ENCODE assay signal across 8 mouse cellular contexts in genomic region chr13:6647992-6648668, GRCm38 (mm10). TPM values are rescaled to one million over a fixed set of nuclear protein-coding genes. Genes with fewer than 3 reads are reported as not detected.
DNase-seq lines count a peak whose midpoint lies in the region; ATAC-seq and TF ChIP-seq lines count a peak whose summit lies in the region.

No protein-coding gene starts in this region.

- peak overlapping the region; percentile 86 for H3K4me3 ChIP-seq in bone marrow, adult 2 months (replicated peaks; ENCODE audit: control insufficient read depth, low read depth, low read length)
- H3K4me3 ChIP-seq in embryonic facial prominence, embryonic 11.5 days (ENCODE audit: low read depth, low read length): peak overlapping the region; percentile 50
- peak overlapping the region; percentile 43 for H3K4me3 ChIP-seq in limb, embryonic 11.5 days (ENCODE audit: low read depth, low read length)
- peak overlapping the region; percentile 82 for H3K4me3 ChIP-seq in neural tube, embryonic 15.5 days (replicated peaks)

- H3K27me3 ChIP-seq in embryonic facial prominence, embryonic 11.5 days (ENCODE audit: control insufficient read depth, insufficient read depth, low read length): no peaks in the 10 kb centered on the region
- 0 out of 2 replicates have a peak, but pooled peaks cover 2% of the 10 kb centered on the region for H3K27me3 ChIP-seq in limb, embryonic 11.5 days (ENCODE audit: control insufficient read depth, insufficient read depth, low read length)
- no peaks in the 10 kb centered on the region for H3K27me3 ChIP-seq in neural tube, embryonic 15.5 days (replicated peaks)

- no peak for TF ChIP-seq CTCF in bone marrow, adult 2 months (IDR thresholded peaks at IDR 0.05; ENCODE audit: control insufficient read depth, insufficient read depth, low read length)

- H3K9me3 ChIP-seq in embryonic facial prominence, embryonic 11.5 days (replicated peaks; ENCODE audit: control insufficient read depth, low read length): no peaks in the 10 kb centered on the region
- no peaks in the 10 kb centered on the region for H3K9me3 ChIP-seq in limb, embryonic 11.5 days (ENCODE audit: control insufficient read depth, low read length)
- no peaks in the 10 kb centered on the region for H3K9me3 ChIP-seq in neural tube, embryonic 15.5 days (replicated peaks)

- under 1% methylated on average over 28 of the region's 28 CpGs for WGBS in bone marrow, adult 2 months
- WGBS in embryonic facial prominence, embryonic 11.5 days: under 1% methylated on average over 28 of the region's 28 CpGs
- WGBS in limb, embryonic 11.5 days: under 1% methylated on average over 28 of the region's 28 CpGs
- under 1% methylated on average over 28 of the region's 28 CpGs for WGBS in neural tube, embryonic 15.5 days

- no peaks in the 10 kb centered on the region for H3K4me1 ChIP-seq in bone marrow, adult 2 months (ENCODE audit: control insufficient read depth, insufficient read depth, low read length)
- peaks cover 3% of the 10 kb centered on the region; the same call in 1 of the 2 replicates for H3K4me1 ChIP-seq in embryonic facial prominence, embryonic 11.5 days (ENCODE audit: control insufficient read depth, insufficient read depth, low read length)
- no peaks in the 10 kb centered on the region for H3K4me1 ChIP-seq in limb, embryonic 11.5 days (ENCODE audit: control insufficient read depth, insufficient read depth, low read length)
- H3K4me1 ChIP-seq in neural tube, embryonic 15.5 days: peaks cover 22% of the 10 kb centered on the region

- H3K4me2 ChIP-seq in embryonic facial prominence, embryonic 11.5 days (ENCODE audit: low read depth, low read length): peak overlapping the region; percentile 97
- H3K4me2 ChIP-seq in limb, embryonic 11.5 days (ENCODE audit: low read depth, severe bottlenecking): peak overlapping the region; percentile 99
- peak overlapping the region; percentile 99 for H3K4me2 ChIP-seq in neural tube, embryonic 15.5 days

- no peaks in the 10 kb centered on the region for H3K36me3 ChIP-seq in embryonic facial prominence, embryonic 11.5 days (replicated peaks; ENCODE audit: control insufficient read depth, insufficient read depth, low read depth, low read length)
- no peaks in the 10 kb centered on the region for H3K36me3 ChIP-seq in limb, embryonic 11.5 days (ENCODE audit: control insufficient read depth, insufficient read depth, low read length)
- H3K36me3 ChIP-seq in neural tube, embryonic 15.5 days: no peaks in the 10 kb centered on the region

- DNase-seq in layer of hippocampus, postnatal 36 days: peak; percentile 32 to 34
- no peak for DNase-seq in layer of hippocampus, adult 9-10 months (ENCODE audit: low spot score)
- DNase-seq in embryonic facial prominence, embryonic 11.5 days (ENCODE audit: low spot score): no peak
- DNase-seq in limb, embryonic 11.5 days (ENCODE audit: low spot score): no peak

- peak; percentile 36 for ATAC-seq in embryonic facial prominence, embryonic 11.5 days (replicated peaks; ENCODE audit: insufficient number of reproducible peaks, low FRiP score, low TSS enrichment, low read depth)
- no peak for ATAC-seq in limb, embryonic 11.5 days (ENCODE audit: insufficient number of reproducible peaks, low FRiP score, low TSS enrichment, low read depth)
- ATAC-seq in neural tube, embryonic 15.5 days (ENCODE audit: low FRiP score): peak; percentile 58
- no peak for ATAC-seq in megakaryocyte progenitor cell, adult 5-6 weeks (replicated peaks; ENCODE audit: poor library complexity)
- no peak for ATAC-seq in megakaryocyte-erythroid progenitor cell, adult 5-6 weeks (replicated peaks; ENCODE audit: low FRiP score, low TSS enrichment, poor library complexity, severe bottlenecking)

- H3K27ac ChIP-seq in bone marrow, adult 2 months (ENCODE audit: control insufficient read depth, insufficient read depth, low read depth, low read length, poor library complexity): peak overlapping the region; percentile 30
- H3K27ac ChIP-seq in embryonic facial prominence, embryonic 11.5 days (replicated peaks; ENCODE audit: low read depth, low read length): no peak overlapping the region
- H3K27ac ChIP-seq in limb, embryonic 11.5 days (replicated peaks; ENCODE audit: low read depth, low read length): no peak overlapping the region
- peak overlapping the region; percentile 83 for H3K27ac ChIP-seq in neural tube, embryonic 15.5 days (replicated peaks)

- no peak for TF ChIP-seq POLR2A in bone marrow, adult 2 months (IDR thresholded peaks at IDR 0.05; ENCODE audit: borderline replicate concordance, control insufficient read depth, low read depth, low read length)

- peak overlapping the region; percentile 49 for H3K9ac ChIP-seq in embryonic facial prominence, embryonic 11.5 days (replicated peaks; ENCODE audit: low read length)
- H3K9ac ChIP-seq in limb, embryonic 11.5 days (ENCODE audit: low read length): no peak overlapping the region
- peak overlapping the region; percentile 89 for H3K9ac ChIP-seq in neural tube, embryonic 15.5 days (replicated peaks)

RNA-seq across cellular contexts. Expression of gene Pfkp, which starts 0.4 kb away (rescaled TPM):
- total RNA-seq in layer of hippocampus, postnatal 36 days (2021): 100 to 1,000 TPM; 199 to 210 TPM
- 13.6 and 20.9 TPM in 2 replicates for polyA plus RNA-seq in bone marrow, adult 2 months (2011; ENCODE audit: insufficient read depth, insufficient read length, low replicate concordance, missing spikeins)
- 16.5 and 16.7 TPM in 2 replicates for polyA plus RNA-seq in embryonic facial prominence, embryonic 11.5 days (2014; fragmentation: Nextera tagmentation; extraction: Ambion mirVana)
- polyA plus RNA-seq in limb, embryonic 11.5 days (2014; fragmentation: Nextera tagmentation; extraction: Ambion mirVana): 7.0 and 8.2 TPM in 2 replicates
- 441 and 554 TPM in 2 replicates for polyA plus RNA-seq in neural tube, embryonic 15.5 days (2015; fragmentation: Nextera tagmentation; extraction: Ambion mirVana)
- total RNA-seq in megakaryocyte progenitor cell, adult 5-6 weeks (2015): 45.2 and 49.0 TPM in 2 replicates
- 98.1 and 99.4 TPM in 2 replicates for total RNA-seq in megakaryocyte progenitor cell, adult 5-6 weeks (2017)
- 5.7 and 6.2 TPM in 2 replicates for total RNA-seq in megakaryocyte-erythroid progenitor cell, adult 5-6 weeks (2014; fragmentation: Nextera tagmentation)
- 16.6 and 31.5 TPM in 2 replicates for total RNA-seq in megakaryocyte-erythroid progenitor cell, adult 5-6 weeks (2017)

Comparison
In these comparisons a context has a peak if more than half of its experiments do, and no peak if none do; other contexts are left out.
1. DNase-seq: peak in layer of hippocampus, postnatal 36 days (2 of 2); none in layer of hippocampus, adult 9-10 months (single experiment), embryonic facial prominence, embryonic 11.5 days (single experiment) and limb, embryonic 11.5 days (single experiment).
2. H3K27ac ChIP-seq: peak in bone marrow, adult 2 months (single experiment) and neural tube, embryonic 15.5 days (single experiment); none in embryonic facial prominence, embryonic 11.5 days (single experiment) and limb, embryonic 11.5 days (single experiment).
3. ATAC-seq: peak in embryonic facial prominence, embryonic 11.5 days (single experiment) and neural tube, embryonic 15.5 days (single experiment); none in limb, embryonic 11.5 days (single experiment), megakaryocyte progenitor cell, adult 5-6 weeks (single experiment) and megakaryocyte-erythroid progenitor cell, adult 5-6 weeks (single experiment).
4. RNA of gene Pfkp, which starts 0.4 kb away (polyA plus RNA-seq): 441 to 554 TPM in neural tube, embryonic 15.5 days; 13.6 to 20.9 TPM in bone marrow, adult 2 months, 16.5 to 16.7 TPM in embryonic facial prominence, embryonic 11.5 days and 7.0 to 8.2 TPM in limb, embryonic 11.5 days; every median in the first group is over 10 times any median in the second.
5. Peak in every context shown above with its lines, with median percentiles within 50 percentile points of each other: H3K4me3 ChIP-seq and H3K4me2 ChIP-seq.